Mouse (Mus musculus) forebrain, embryonic 13.5 days (tissue): ENCODE data around the gene Wfikkn2. TPM values are rescaled to one million over a fixed set of nuclear protein-coding genes. Genes with fewer than 3 reads are reported as not detected.
A peak's percentile ranks its signal among the peaks of the same experiment; 100 is the strongest.

Experiments used
- ATAC-seq: fragments of 200-750 bp; cut with Nextera tagmentation; 2 replicates; pipeline ENCODE4 v1.8.0; 2017
- H3K27ac ChIP-seq: fragments of 300-500 bp; sonication (generic); 2 replicates; pipeline ENCODE4 v1.5.1; 2015; ENCODE audit warnings: inconsistent platforms, mild to moderate bottlenecking, moderate library complexity
- H3K27me3 ChIP-seq: fragments of 300-500 bp; sonication (generic); 2 replicates; pipeline ENCODE4 v1.6.1; 2015; ENCODE audit warnings: mild to moderate bottlenecking, inconsistent platforms
- H3K36me3 ChIP-seq: fragments of 300-500 bp; sonication (generic); 2 replicates; pipeline ENCODE4 v1.6.1; 2015; ENCODE audit warnings: mild to moderate bottlenecking, inconsistent platforms; ENCODE audit not compliant: poor library complexity, severe bottlenecking
- H3K4me1 ChIP-seq: fragments of 300-500 bp; sonication (generic); 2 replicates; pipeline ENCODE4 v1.6.1; 2015; ENCODE audit warnings: inconsistent platforms
- H3K4me2 ChIP-seq: fragments of 300-500 bp; sonication (generic); 2 replicates; pipeline ENCODE4 v1.6.1; 2015; ENCODE audit warnings: inconsistent platforms, mild to moderate bottlenecking, moderate library complexity
- H3K4me3 ChIP-seq: fragments of 300-500 bp; sonication (generic); 2 replicates; pipeline ENCODE4 v1.5.1; 2015; ENCODE audit warnings: mild to moderate bottlenecking, inconsistent platforms
- H3K9ac ChIP-seq: fragments of 300-500 bp; sonication (generic); 2 replicates; pipeline ENCODE4 v1.6.1; 2015; ENCODE audit warnings: mild to moderate bottlenecking, inconsistent platforms
- H3K9me3 ChIP-seq: fragments of 300-500 bp; sonication (generic); replicated peaks from 2 replicates; pipeline ENCODE4 v1.6.1; 2016; ENCODE audit warnings: inconsistent platforms
- WGBS: fragments of 180-500 bp; shearing (Covaris S2); methylation state at CpG from one replicate; pipeline ENCODE4 v1.1.7; 2015; 5-methylcytosine and 5-hydroxymethylcytosine counted together
- polyA plus RNA-seq: library from polyadenylated mRNA; unstranded; fragments of >200 nt; fragmentation: Nextera tagmentation; extraction: Ambion mirVana; gene quantifications from 2 replicates; pipeline ENCODE4 v1.2.1, GENCODE M21; 2015

The Wfikkn2 gene
- polyA plus RNA-seq, result 3.7 and 4.6 TPM in 2 replicates

- Histone ChIP-seq H3K4me1 (peaks cover 41% of the 10 kb centered on the region), H3K27me3 (no peaks in the 10 kb centered on the region; the same call in 1 of the 2 replicates), H3K9me3 (no peaks in the 10 kb centered on the region), H3K36me3 (no peaks in the 10 kb centered on the region), H3K4me2 (no peak within 1 kb of the TSS), H3K4me3 (no peak within 1 kb of the TSS), H3K9ac (no peak within 1 kb of the TSS), H3K27ac (peak within 1 kb of the TSS; percentile 60)
- peak; percentile 91 for ATAC-seq
- WGBS, result 42% methylated on average over 17 of the region's 17 CpGs
These were observed at the start of gene Wfikkn2 for GRCm38 (mm10) chr11:94245955-94246788. Gene Wfikkn2 (minus strand): TSS chr11:94246005.

DNA sequence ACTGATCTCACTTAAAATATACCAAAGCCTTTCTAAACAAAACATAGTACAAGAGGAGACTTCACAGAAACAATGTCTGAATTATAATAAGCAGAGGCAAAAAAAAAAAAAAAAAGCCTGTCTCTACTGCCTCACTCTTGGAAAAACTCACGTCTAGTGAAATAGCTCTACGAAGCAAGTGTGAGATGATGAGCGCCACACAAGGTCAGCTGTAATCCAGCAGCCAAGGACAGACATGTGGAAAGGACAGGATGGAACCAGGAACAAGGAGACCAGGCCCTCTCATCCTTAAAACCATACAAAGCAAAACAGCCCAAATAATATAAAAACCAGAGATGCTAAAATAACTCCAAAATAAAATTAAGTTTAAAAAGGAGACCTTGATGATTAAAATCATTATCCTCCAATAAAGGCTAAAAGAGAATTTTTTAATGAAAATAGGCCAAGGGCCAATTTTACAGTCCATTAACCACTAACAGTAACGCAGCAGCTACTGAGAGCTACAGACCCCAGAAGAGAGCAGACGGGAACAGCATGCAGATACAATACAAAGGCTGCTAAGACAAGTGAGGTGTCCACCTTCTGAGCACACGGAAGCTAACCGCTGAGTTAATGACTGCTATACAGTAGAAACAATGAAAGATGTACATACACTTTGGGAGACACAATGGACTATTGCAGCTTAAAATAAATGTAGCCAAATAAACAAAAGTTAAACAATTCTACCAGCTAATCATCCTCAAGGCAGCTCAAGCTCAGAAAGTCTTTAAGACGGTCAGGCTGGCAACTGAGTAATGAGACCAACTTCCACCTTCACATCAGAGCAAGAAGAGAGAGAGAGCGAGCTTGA is 49.4 kb upstream of the Wfikkn2 start:
- ATAC-seq, result no peak
- H3K4me2 ChIP-seq, result no peak overlapping the region
- H3K9me3 ChIP-seq, result no peaks in the 10 kb centered on the region
- H3K27me3 ChIP-seq, result no peaks in the 10 kb centered on the region
- H3K36me3 ChIP-seq, result peaks cover 91% of the 10 kb centered on the region
- H3K4me1 ChIP-seq, result 0 out of 2 replicates have a peak, but pooled peaks cover 5% of the 10 kb centered on the region
- H3K4me3 ChIP-seq, result no peak overlapping the region
- no peak overlapping the region; the same call in 1 of the 2 replicates for H3K27ac ChIP-seq
- WGBS, result 46% methylated on average over 9 of the region's 9 CpGs
- H3K9ac ChIP-seq, result no peak overlapping the region

DNA sequence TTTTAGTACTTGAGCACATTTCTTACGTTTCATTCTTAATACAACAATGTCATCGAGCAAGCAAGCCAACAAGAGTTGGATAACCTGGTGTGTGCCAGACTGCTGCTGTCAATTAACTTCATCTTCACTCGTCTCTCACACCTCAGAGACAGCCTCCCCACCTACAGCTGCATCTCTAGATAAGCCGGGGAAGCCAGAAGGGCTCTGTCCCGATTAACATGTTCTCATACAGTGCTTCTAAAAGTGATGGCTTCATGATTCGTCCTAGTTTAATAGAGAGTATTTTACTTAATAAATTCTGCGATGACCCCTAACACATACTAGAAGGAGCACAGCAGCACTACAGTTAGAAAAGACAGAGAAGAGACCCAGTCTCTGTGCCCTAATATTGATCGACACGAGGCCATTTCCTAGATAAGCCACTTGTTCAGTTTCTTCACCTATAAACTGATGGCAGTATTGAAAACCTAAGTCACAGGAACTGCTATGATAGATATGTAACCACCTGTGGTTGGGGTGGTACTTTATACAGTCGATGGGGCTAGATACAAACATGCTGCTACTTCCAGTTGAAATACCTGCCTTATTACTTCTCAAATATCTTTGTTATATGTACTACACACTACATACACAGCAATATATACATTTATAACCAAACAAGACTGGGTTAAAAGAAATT is 44.4 kb upstream of the Wfikkn2 start:
- Histone ChIP-seq H3K27me3 (no peaks in the 10 kb centered on the region), H3K4me1 (no peaks in the 10 kb centered on the region), H3K4me2 (no peak overlapping the region), H3K9ac (no peak overlapping the region), H3K4me3 (no peak overlapping the region), H3K27ac (no peak overlapping the region), H3K36me3 (peaks cover 91% of the 10 kb centered on the region), H3K9me3 (no peaks in the 10 kb centered on the region)
- WGBS, result 93% methylated on average over 10 of the region's 10 CpGs
- no peak for ATAC-seq

DNA sequence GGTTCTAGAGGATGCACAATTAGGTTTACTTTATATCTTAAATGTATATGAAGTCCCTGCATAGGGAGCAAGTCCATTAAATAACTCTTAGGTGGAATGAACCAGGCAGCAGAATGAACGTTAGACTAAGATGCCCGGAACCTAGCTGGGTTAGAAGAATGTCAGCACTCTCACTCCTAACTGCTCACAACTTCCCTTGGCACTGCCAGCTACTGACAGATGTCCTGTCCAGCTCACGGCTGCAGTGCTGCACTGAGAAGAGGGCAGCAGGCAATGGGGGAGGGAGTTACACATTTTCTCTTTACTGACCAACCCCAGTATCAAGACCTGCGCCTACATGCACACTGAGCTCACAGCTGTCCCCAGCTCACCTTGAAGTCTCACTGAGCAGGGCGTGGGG is 41.3 kb upstream of the Wfikkn2 start:
- no peak for ATAC-seq
- H3K4me2 ChIP-seq, result no peak overlapping the region
- WGBS, result 94% methylated on average over 5 of the region's 5 CpGs
- H3K27ac ChIP-seq, result no peak overlapping the region
- H3K27me3 ChIP-seq, result no peaks in the 10 kb centered on the region
- no peak overlapping the region for H3K9ac ChIP-seq
- H3K4me3 ChIP-seq, result no peak overlapping the region
- peaks cover 79% of the 10 kb centered on the region for H3K36me3 ChIP-seq
- H3K9me3 ChIP-seq, result no peaks in the 10 kb centered on the region
- 0 out of 2 replicates have a peak, but pooled peaks cover 3% of the 10 kb centered on the region for H3K4me1 ChIP-seq

DNA sequence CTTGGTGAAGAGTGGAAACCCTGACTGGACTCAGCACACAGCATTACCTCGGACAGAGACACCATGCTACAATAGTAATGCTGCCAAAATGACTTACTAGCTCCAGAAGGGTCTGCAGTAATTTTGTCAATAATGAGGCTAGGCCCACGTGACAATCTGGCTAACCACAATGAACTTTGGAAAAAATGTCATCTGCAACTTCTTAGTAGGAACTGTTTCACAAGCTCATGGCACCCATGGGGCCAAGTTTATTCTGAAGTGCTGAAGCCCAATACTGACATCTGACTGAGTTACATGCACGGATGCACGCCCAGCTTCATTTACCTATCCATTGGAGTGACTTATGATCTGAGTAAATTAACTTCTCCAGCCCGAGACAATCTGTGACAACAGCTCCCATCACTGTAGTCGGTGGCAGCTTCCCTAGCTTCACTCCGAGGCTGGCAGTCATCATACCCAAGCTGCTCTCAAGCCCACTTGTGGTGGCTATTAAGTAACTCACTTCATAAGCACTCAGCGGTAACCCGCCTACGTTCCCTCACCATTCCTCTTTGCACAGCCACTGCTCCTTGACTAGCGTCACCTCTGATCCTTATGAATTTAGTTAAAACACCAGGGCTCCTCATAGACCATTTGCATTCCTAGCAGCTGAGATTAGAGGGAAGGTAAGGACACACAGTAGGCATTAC is 40.2 kb upstream of the Wfikkn2 start:
- H3K4me1 ChIP-seq, result 0 out of 2 replicates have a peak, but pooled peaks cover 3% of the 10 kb centered on the region
- H3K36me3 ChIP-seq, result peaks cover 70% of the 10 kb centered on the region
- H3K27ac ChIP-seq, result no peak overlapping the region
- WGBS, result 91% methylated on average over 11 of the region's 11 CpGs
- H3K9ac ChIP-seq, result no peak overlapping the region
- H3K4me3 ChIP-seq, result no peak overlapping the region
- no peak for ATAC-seq
- no peak overlapping the region for H3K4me2 ChIP-seq
- no peaks in the 10 kb centered on the region for H3K9me3 ChIP-seq
- H3K27me3 ChIP-seq, result no peaks in the 10 kb centered on the region

DNA sequence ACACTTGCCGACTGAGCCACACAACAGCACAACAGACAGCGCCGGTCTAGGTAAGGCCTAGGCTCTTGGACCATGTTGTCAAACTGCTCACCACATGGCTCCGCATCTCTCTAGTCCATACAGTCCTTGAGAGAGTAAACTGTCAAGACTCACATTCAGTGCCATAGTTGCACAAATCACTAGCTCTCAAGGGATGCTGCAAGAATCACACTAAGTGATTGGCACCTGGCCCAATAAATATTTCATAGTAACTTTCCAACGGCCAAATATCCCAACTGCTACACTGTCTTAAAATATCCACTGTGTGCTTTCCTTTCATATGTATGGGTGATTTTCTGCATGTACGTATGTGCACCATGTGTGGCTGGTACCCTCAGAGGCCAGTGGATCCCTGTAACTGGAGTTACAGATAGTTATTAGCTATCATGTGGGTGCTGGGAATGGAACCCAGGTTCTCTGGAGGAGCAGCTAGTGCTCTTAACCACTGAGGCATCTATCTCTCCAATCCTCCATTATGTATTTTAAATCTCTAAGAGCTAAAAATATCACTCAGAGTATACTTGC is 37.8 kb upstream of the Wfikkn2 start:
- H3K4me2 ChIP-seq, result no peak overlapping the region
- H3K27me3 ChIP-seq, result no peaks in the 10 kb centered on the region
- no peak for ATAC-seq
- H3K4me1 ChIP-seq, result 0 out of 2 replicates have a peak, but pooled peaks cover 3% of the 10 kb centered on the region
- H3K4me3 ChIP-seq, result no peak overlapping the region
- H3K9me3 ChIP-seq, result no peaks in the 10 kb centered on the region
- H3K27ac ChIP-seq, result no peak overlapping the region
- no peak overlapping the region for H3K9ac ChIP-seq
- H3K36me3 ChIP-seq, result peaks cover 46% of the 10 kb centered on the region
- 95% methylated on average over 6 of the region's 6 CpGs for WGBS

- ATAC-seq, result no peak
- Histone ChIP-seq H3K4me2 (no peak overlapping the region), H3K4me1 (0 out of 2 replicates have a peak, but pooled peaks cover 5% of the 10 kb centered on the region), H3K4me3 (no peak overlapping the region), H3K9ac (no peak overlapping the region), H3K36me3 (peaks cover 34% of the 10 kb centered on the region), H3K9me3 (no peaks in the 10 kb centered on the region), H3K27ac (peak overlapping the region; percentile 36; the same call in 1 of the 2 replicates), H3K27me3 (no peaks in the 10 kb centered on the region)
- 73% methylated on average over 5 of the region's 5 CpGs for WGBS
These were observed 36.5 kb upstream of the Wfikkn2 start for GRCm38 (mm10) chr11:94282291-94282690.

GRCm38 (mm10) chr11:94281199-94282181 is 35.7 kb upstream of the Wfikkn2 start, which contains the start of gene Gm21885:
Gene Gm21885 (plus strand): TSS chr11:94281873.
- H3K27me3 ChIP-seq, result no peaks in the 10 kb centered on the region
- 87% methylated on average over 11 of the region's 11 CpGs for WGBS
- no peak within 1 kb of the TSS for H3K9ac ChIP-seq
- peak within 1 kb of the TSS; percentile 36; the same call in 1 of the 2 replicates for H3K27ac ChIP-seq
- 0 out of 2 replicates have a peak, but pooled peaks have one; percentile 41 for ATAC-seq
- no peaks in the 10 kb centered on the region for H3K9me3 ChIP-seq
- H3K4me1 ChIP-seq, result peaks cover 10% of the 10 kb centered on the region; the same call in 1 of the 2 replicates
- H3K36me3 ChIP-seq, result peaks cover 25% of the 10 kb centered on the region
- no peak within 1 kb of the TSS for H3K4me3 ChIP-seq
- no peak within 1 kb of the TSS for H3K4me2 ChIP-seq

- no peak overlapping the region for H3K27ac ChIP-seq
These were observed 31.1 kb upstream of the Wfikkn2 start for GRCm38 (mm10) chr11:94276869-94277337.

GRCm38 (mm10) chr11:94275686-94276085 is 29.9 kb upstream of the Wfikkn2 start:
- H3K4me2 ChIP-seq, result no peak overlapping the region
- WGBS, result 91% methylated on average over 2 of the region's 2 CpGs

More at GRCm38 (mm10) chr11:94276869-94277337, 31.1 kb upstream of the Wfikkn2 start:
- H3K4me2 ChIP-seq, result peak overlapping the region; percentile 63
- WGBS, result 7% methylated on average over 20 of the region's 20 CpGs
- peak overlapping the region; percentile 26 for H3K4me3 ChIP-seq
- no peaks in the 10 kb centered on the region for H3K27me3 ChIP-seq
- peaks cover 7% of the 10 kb centered on the region; the same call in 1 of the 2 replicates for H3K4me1 ChIP-seq
- H3K9ac ChIP-seq, result peak overlapping the region; percentile 56
- ATAC-seq, result peak; percentile 88
- H3K36me3 ChIP-seq, result no peaks in the 10 kb centered on the region
- no peaks in the 10 kb centered on the region for H3K9me3 ChIP-seq

More at GRCm38 (mm10) chr11:94275686-94276085, 29.9 kb upstream of the Wfikkn2 start:
- Histone ChIP-seq H3K4me3 (no peak overlapping the region), H3K27ac (no peak overlapping the region), H3K36me3 (no peaks in the 10 kb centered on the region), H3K4me1 (peaks cover 7% of the 10 kb centered on the region; the same call in 1 of the 2 replicates), H3K27me3 (no peaks in the 10 kb centered on the region), H3K9me3 (no peaks in the 10 kb centered on the region), H3K9ac (no peak overlapping the region)
- ATAC-seq, result no peak
